Mouse (Mus musculus): Measurements from ENCODE around the gene Crhr1. TPM values are rescaled to one million over a fixed set of nuclear protein-coding genes. Genes with fewer than 3 reads are reported as not detected.

Crhr1 gene
- polyA plus RNA-seq (2015; fragmentation: Nextera tagmentation; extraction: Ambion mirVana) = not detected in 2 replicates

DNA sequence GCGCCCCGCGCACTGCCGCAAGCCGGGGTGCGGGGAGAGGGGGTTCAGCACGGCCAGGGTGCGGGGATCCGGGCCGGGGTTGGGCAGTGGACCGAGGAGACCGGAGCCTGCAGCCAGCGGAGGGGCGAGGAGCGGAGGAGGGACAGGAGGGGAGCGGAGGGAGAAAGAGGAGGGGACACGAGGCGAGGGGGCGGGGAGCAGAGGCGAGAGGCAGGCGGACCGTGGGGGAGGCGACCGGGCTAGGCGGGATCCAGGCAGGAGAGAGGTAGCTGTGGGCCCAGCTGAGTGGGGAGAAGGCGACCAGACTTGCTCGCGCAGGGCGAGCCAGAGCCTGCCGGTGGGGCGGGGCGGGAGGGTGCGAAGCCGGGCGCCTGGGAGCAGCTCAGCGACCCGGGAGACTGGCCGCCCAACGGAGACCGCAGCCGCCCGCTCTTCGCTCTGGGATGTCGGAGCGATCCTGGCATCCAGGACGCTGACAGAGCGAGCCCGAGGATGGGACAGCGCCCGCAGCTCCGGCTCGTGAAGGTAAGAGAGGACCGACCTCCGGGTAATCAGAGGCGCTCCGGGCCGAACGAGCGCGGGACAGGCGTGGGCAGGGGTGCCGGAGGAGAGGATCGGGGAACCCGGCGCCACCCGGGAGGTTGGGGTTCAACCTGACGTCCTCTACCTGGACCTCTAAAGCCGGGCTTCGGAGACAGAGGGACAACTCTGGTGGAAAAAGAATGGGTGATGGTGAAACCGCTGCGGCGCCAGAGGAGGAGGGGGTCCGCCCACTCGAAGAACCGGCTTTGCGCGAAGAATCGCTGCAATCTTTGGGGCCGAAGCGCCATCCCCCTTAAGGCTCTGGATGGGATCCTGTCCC, at the start of gene Crhr1:
Gene Crhr1 (plus strand): TSS at position 276 of the 862 bp plus-strand sequence.
- ATAC-seq (ENCODE audit: insufficient number of reproducible peaks, low FRiP score, low TSS enrichment, low read depth) = no peak
- H3K9ac ChIP-seq = peak within 1 kb of the TSS; percentile 44; the same call in 1 of the 2 replicates
- under 1% methylated on average over 70 of the region's 80 CpGs for WGBS
- peak within 1 kb of the TSS; percentile 99 for H3K4me2 ChIP-seq
- H3K9me3 ChIP-seq = no peaks in the 10 kb centered on the region
- H3K36me3 ChIP-seq = no peaks in the 10 kb centered on the region
- H3K27ac ChIP-seq = no peak within 1 kb of the TSS
- H3K4me1 ChIP-seq = peaks cover 22% of the 10 kb centered on the region
- peak within 1 kb of the TSS; percentile 51 for H3K4me3 ChIP-seq
- H3K27me3 ChIP-seq = peaks cover 75% of the 10 kb centered on the region

DNA sequence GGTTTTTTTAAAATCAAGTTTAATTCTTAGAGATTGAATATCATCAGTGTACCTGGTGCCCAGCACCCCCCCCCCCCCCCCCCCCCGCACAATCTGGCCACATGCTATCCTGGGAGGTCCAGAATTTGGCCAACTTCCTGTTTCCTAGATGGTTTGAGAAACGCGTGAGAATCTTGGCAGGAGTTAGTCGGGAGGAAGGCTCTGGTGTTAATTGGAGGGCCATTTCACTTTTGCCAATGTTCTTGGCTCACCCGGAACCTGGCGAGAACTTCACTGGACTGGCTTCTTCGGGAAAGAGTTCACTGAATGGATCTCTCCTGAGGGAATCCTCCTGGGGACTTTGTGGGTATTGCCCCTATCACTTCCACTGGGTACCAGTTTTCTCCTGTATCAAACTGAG, 49.4 kb upstream of the Crhr1 start:
- no peak overlapping the region for H3K27ac ChIP-seq
- no peak overlapping the region for H3K4me3 ChIP-seq
- no peaks in the 10 kb centered on the region for H3K36me3 ChIP-seq
- no peak for ATAC-seq (ENCODE audit: insufficient number of reproducible peaks, low FRiP score, low TSS enrichment, low read depth)
- no peak overlapping the region for H3K4me2 ChIP-seq
- WGBS = 77% methylated on average over 6 of the region's 7 CpGs
- H3K9me3 ChIP-seq = no peaks in the 10 kb centered on the region
- no peaks in the 10 kb centered on the region for H3K4me1 ChIP-seq
- H3K9ac ChIP-seq = no peak overlapping the region
- no peaks in the 10 kb centered on the region for H3K27me3 ChIP-seq

DNA sequence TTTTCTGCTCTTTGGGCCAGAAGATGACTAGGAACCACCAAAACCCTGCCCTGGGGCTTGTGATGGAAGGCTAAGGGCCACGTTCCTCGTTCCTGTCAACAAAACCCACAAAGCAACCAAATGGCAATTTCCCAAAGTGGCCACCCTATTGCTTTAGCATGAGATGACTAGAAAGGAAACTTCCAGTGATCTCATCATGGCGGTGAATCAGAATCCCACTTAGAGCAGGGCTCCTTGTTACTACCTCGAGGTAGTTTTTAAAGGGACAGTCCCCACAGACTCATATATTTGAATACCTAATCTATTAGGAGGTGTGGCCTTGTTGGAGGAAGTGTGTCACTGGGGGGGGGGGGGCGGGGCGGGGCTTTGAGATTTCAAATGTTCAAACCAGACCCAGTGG, 48.9 kb upstream of the Crhr1 start:
- H3K9ac ChIP-seq = no peak overlapping the region
- no peaks in the 10 kb centered on the region for H3K9me3 ChIP-seq
- no peak overlapping the region for H3K27ac ChIP-seq
- H3K4me3 ChIP-seq = no peak overlapping the region
- no peaks in the 10 kb centered on the region for H3K4me1 ChIP-seq
- no peak for ATAC-seq (ENCODE audit: insufficient number of reproducible peaks, low FRiP score, low TSS enrichment, low read depth)
- 72% methylated on average over 6 of the region's 6 CpGs for WGBS
- H3K36me3 ChIP-seq = no peaks in the 10 kb centered on the region
- no peak overlapping the region for H3K4me2 ChIP-seq
- no peaks in the 10 kb centered on the region for H3K27me3 ChIP-seq

DNA sequence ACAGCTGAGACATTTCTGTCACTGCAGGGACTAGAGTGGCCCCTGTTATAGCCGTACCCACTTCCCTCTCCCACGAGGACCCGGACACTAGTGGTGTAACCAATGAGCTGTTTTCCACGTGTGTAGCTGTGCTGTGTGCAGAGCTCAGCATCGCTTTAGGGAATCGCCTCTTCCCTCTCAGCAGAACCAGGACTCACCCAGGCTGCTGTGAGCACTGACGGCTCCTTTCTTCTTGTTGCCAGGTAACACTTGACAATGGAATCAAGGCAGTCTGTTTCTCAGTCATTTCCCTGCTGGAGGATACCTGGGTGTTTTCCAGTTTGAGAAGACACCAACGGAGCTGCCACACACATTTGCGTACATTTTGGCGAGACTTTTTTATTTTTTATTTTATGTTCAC, 44.1 kb upstream of the Crhr1 start:
- Histone ChIP-seq H3K4me1 (no peaks in the 10 kb centered on the region), H3K9me3 (no peaks in the 10 kb centered on the region), H3K4me2 (no peak overlapping the region), H3K4me3 (no peak overlapping the region), H3K9ac (no peak overlapping the region), H3K36me3 (no peaks in the 10 kb centered on the region), H3K27me3 (no peaks in the 10 kb centered on the region), H3K27ac (no peak overlapping the region)
- ATAC-seq (ENCODE audit: insufficient number of reproducible peaks, low FRiP score, low TSS enrichment, low read depth) = no peak
- WGBS = 76% methylated on average over 10 of the region's 10 CpGs

DNA sequence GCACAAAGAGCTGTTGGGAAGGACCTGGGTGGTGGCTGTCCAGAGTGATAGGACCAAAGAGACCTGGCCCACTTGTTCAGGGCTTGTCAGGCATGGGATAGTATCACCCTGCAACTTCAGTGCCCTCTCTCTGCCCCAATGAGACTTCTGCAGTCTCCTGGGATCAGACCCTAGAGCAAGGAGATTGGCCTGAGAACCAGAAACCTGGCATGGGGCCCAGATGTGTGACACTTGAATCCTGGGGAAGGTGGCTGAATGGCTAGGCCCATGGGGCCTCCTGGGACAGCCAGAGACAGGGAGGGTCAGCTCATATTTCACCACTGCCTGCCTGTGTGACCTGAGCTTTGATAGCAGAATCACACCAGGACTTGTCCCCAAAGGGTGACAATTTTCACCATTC, 41.9 kb upstream of the Crhr1 start:
- H3K4me1 ChIP-seq = no peaks in the 10 kb centered on the region
- H3K9me3 ChIP-seq = no peaks in the 10 kb centered on the region
- H3K27ac ChIP-seq = no peak overlapping the region
- no peak overlapping the region for H3K4me3 ChIP-seq
- H3K4me2 ChIP-seq = no peak overlapping the region
- no peak overlapping the region for H3K9ac ChIP-seq
- H3K36me3 ChIP-seq = no peaks in the 10 kb centered on the region
- ATAC-seq (ENCODE audit: insufficient number of reproducible peaks, low FRiP score, low TSS enrichment, low read depth) = no peak
- no peaks in the 10 kb centered on the region for H3K27me3 ChIP-seq

DNA sequence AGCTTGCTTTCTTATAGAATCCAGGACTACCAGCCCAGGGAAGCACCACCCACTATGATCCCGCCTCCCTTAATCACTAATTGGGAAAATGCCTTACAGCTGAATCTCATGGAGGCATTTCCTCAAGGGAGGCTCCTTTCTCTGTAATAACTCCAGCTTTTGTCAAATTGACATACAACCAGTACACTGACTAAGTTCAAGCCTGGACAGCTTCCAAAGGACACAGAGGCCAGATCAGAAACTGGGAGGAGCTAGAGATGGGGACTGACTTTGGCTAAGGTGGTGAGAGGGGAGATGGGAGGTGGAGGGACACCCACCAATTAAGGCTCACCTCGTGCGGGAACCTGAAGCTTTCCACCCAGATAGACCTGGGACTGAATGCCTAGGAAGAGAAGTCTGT, 37.5 kb upstream of the Crhr1 start:
- no peaks in the 10 kb centered on the region for H3K36me3 ChIP-seq
- WGBS = 62% methylated on average over 3 of the region's 3 CpGs
- no peak for ATAC-seq (ENCODE audit: insufficient number of reproducible peaks, low FRiP score, low TSS enrichment, low read depth)

DNA sequence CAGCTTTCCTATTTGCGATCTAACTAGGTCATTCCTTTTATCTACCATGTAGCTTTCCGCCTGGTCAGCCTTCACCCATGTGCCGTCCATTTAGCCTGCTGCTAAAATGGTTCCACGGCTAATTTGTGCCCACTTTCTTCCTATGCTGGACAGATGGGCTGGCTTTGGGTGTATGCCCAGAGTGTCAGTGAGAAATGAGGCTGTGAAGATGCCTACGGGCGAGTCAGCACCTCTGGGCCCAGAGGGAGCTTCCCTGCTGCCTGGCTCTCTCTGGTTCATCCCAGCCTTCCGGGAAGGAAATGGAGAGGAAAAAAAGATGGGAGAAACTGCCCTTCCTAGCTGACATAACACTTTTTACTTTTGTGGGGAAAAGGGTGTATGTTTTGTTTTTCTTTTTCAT, 36.1 kb upstream of the Crhr1 start:
- H3K4me3 ChIP-seq = no peak overlapping the region
- no peak overlapping the region for H3K4me2 ChIP-seq
- whole genome bisulfite sequencing = 85% methylated on average over 7 of the region's 7 CpGs
- no peaks in the 10 kb centered on the region for H3K9me3 ChIP-seq
- peaks cover 7% of the 10 kb centered on the region for H3K4me1 ChIP-seq
- H3K36me3 ChIP-seq = no peaks in the 10 kb centered on the region
- no peak overlapping the region for H3K27ac ChIP-seq
- no peak for ATAC-seq (ENCODE audit: insufficient number of reproducible peaks, low FRiP score, low TSS enrichment, low read depth)
- no peaks in the 10 kb centered on the region for H3K27me3 ChIP-seq
- no peak overlapping the region for H3K9ac ChIP-seq

More for the DNA sequence above, 37.5 kb upstream of the Crhr1 start:
- H3K27me3 ChIP-seq = no peaks in the 10 kb centered on the region
- peaks cover 7% of the 10 kb centered on the region for H3K4me1 ChIP-seq
- no peak overlapping the region for H3K4me3 ChIP-seq
- no peak overlapping the region for H3K27ac ChIP-seq
- no peak overlapping the region for H3K9ac ChIP-seq
- H3K4me2 ChIP-seq = no peak overlapping the region
- H3K9me3 ChIP-seq = no peaks in the 10 kb centered on the region

DNA sequence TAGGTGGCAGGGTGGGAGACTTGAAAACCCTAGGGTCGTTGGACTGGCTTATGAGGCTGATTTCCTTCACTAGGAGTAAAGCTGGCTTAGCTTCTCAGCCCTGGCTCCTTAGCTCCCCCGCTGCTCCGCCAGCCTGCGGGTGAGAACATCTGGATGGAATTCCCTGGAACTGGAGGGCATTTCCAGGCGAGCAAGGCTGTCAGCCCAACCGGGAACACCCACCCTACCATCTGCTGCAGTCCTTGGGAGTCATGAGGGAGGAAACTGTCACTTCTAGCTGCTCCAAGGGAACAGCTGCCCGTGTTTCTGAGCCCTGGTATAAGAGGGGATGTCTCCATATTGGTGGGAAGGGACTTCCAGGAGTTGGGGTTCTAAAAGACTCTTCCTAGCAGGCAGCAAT, 33.1 kb upstream of the Crhr1 start:
- no peak overlapping the region for H3K4me2 ChIP-seq
- peaks cover 7% of the 10 kb centered on the region for H3K4me1 ChIP-seq
- no peaks in the 10 kb centered on the region for H3K9me3 ChIP-seq
- H3K9ac ChIP-seq = no peak overlapping the region
- no peaks in the 10 kb centered on the region for H3K36me3 ChIP-seq
- ATAC-seq (ENCODE audit: insufficient number of reproducible peaks, low FRiP score, low TSS enrichment, low read depth) = no peak
- H3K27me3 ChIP-seq = no peaks in the 10 kb centered on the region
- H3K27ac ChIP-seq = no peak overlapping the region
- H3K4me3 ChIP-seq = no peak overlapping the region
- 3% methylated on average over 7 of the region's 7 CpGs for WGBS

DNA sequence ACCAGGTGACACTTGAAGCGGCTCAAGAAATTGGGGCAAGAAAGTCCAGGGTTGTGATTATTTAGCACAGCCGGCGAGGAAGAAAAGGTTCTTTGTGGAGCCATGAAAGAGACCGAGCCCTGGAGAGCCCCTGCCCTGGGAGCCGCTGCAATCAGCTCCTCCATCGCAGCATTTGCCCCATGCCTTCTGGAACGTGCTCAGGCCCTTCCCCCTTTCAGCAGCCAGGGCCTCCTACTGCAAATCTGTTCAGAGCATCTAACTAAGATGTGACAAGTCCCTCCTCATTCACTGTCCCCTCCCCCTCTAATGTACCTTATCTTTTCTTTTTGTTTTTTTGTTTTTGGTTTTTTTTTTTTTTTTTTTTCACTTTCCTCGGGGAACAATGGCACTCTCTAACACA, 30.0 kb upstream of the Crhr1 start:
- ATAC-seq (ENCODE audit: insufficient number of reproducible peaks, low FRiP score, low TSS enrichment, low read depth) = no peak
- 34% methylated on average over 8 of the region's 8 CpGs for WGBS
- Histone ChIP-seq H3K27me3 (no peaks in the 10 kb centered on the region), H3K9ac (no peak overlapping the region), H3K36me3 (no peaks in the 10 kb centered on the region), H3K27ac (no peak overlapping the region), H3K4me3 (no peak overlapping the region), H3K4me2 (no peak overlapping the region), H3K9me3 (no peaks in the 10 kb centered on the region), H3K4me1 (peaks cover 14% of the 10 kb centered on the region)

DNA sequence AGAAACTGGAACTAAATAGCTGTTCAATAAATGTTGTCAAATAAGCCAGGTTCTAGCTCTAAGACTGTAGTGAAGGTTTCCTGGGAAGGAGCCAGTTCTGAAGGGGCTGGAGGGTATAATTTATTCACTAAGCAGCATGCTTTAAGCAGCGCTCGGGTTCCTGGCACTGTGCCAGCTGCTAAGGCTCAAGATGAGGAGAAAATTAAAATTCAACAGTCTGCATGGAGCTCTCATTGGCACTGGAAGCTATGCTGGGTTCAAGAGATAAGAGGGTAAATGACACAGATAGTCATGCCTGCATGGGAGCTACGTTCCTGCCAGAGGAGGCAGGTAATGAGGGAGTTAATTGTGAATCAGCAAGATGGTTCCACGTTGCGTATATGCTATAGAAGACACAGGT, 26.3 kb upstream of the Crhr1 start:
- ATAC-seq (ENCODE audit: insufficient number of reproducible peaks, low FRiP score, low TSS enrichment, low read depth) = no peak
- Histone ChIP-seq H3K9me3 (no peaks in the 10 kb centered on the region), H3K4me3 (no peak overlapping the region), H3K27ac (no peak overlapping the region), H3K4me1 (peaks cover 7% of the 10 kb centered on the region; the same call in 1 of the 2 replicates), H3K27me3 (no peaks in the 10 kb centered on the region), H3K4me2 (no peak overlapping the region), H3K9ac (no peak overlapping the region), H3K36me3 (no peaks in the 10 kb centered on the region)
- WGBS = 40% methylated on average over 5 of the region's 5 CpGs

DNA sequence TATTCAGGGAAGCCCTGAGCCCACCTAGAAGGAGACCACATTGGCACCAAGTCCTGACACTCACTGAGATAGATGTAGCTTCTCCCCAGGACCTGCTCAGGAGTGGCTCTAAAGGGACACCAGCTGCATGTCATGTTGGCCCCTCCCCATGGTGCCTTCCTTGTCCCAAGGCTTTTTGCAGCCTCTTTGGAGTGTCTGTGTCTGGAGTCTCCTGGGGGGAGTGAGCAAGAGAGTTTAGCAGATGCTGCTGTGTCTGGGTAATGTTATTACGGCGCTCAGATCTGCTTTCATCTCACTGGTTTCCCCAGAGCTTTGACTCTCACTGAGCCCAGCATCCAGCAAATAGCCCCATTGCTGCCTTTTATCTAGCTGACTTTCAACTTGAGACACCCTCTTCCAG, 25.7 kb upstream of the Crhr1 start:
- no peaks in the 10 kb centered on the region for H3K27me3 ChIP-seq
- H3K9me3 ChIP-seq = no peaks in the 10 kb centered on the region
- H3K4me1 ChIP-seq = peaks cover 7% of the 10 kb centered on the region; the same call in 1 of the 2 replicates
- WGBS = 15% methylated on average over 2 of the region's 2 CpGs
- no peak overlapping the region for H3K27ac ChIP-seq
- ATAC-seq (ENCODE audit: insufficient number of reproducible peaks, low FRiP score, low TSS enrichment, low read depth) = no peak
- H3K36me3 ChIP-seq = no peaks in the 10 kb centered on the region
- no peak overlapping the region for H3K4me2 ChIP-seq
- no peak overlapping the region for H3K9ac ChIP-seq
- no peak overlapping the region for H3K4me3 ChIP-seq

DNA sequence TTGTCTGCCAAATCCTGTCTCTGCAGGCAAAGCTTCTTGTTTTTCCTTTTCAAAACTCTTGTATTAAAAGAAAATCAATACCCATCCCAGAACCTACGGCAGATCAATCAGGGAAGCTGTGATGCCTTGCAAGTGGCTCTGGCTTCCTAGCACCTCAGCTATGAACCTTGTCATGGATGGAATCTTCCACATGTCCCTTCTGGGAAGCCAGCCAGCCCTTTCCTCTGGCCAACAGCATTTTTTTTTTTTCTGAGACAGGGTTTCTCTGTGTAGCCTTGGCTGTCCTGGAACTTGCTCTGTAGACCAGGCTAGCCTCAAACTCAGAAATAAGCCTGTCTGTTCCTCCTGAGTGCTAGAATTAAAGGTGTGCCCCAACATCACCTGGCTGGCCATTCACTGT, 22.3 kb upstream of the Crhr1 start:
- ATAC-seq (ENCODE audit: insufficient number of reproducible peaks, low FRiP score, low TSS enrichment, low read depth) = no peak
- H3K4me2 ChIP-seq = no peak overlapping the region
- H3K4me3 ChIP-seq = no peak overlapping the region
- 78% methylated on average over 1 of the region's 1 CpGs for WGBS
- no peak overlapping the region for H3K27ac ChIP-seq
- no peaks in the 10 kb centered on the region for H3K27me3 ChIP-seq
- no peak overlapping the region for H3K9ac ChIP-seq
- H3K4me1 ChIP-seq = peaks cover 13% of the 10 kb centered on the region; the same call in 1 of the 2 replicates
- no peaks in the 10 kb centered on the region for H3K9me3 ChIP-seq
- no peaks in the 10 kb centered on the region for H3K36me3 ChIP-seq

Measured in limb, embryonic 15.5 days (tissue).